Mouse (Mus musculus): ENCODE data around the gene Mob3c. TPM values are rescaled to one million over a fixed set of nuclear protein-coding genes. Genes with fewer than 3 reads are reported as not detected.

Mob3c gene
- polyA plus RNA-seq (2012; rRNA removed; ENCODE audit: low replicate concordance) = 25.1 and 41.8 TPM in 2 replicates

DNA sequence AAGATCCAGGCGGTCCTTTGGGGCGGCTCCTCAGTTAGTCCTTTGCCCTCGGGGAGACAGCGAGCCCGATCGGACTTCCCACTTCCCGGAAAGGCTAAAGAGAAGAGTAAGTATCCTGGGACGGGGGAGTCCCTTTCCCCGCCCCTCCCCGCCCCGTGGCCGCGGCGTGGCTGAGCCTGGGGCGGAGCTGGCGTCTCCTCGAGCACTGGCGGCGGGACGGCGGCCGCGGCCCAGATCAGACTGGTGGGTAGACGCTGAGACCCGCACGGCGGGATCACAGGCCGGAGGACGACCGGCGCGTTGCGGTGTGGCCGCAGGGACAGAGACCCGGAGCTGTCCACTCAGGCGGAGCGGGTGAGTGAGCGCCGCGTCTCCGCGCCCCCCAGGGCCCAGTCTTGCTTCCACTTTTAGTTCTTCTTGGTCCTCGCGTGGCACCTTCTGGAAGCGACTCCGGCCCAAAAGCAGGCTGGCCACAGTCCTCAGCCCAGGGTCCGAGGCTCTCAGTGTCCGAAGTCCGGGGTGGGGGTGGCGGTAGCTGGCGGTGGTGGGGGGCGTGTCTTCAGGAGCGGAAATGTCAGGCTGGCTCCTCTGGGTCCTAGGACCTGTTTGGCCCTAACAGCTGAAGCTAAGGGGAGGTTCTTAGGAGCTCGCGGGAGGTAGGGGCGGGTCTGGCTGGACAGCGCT, at the start of gene Mob3c:
Mob3c (plus strand) TSS at position 205 of the 684 bp plus-strand sequence.

DNA sequence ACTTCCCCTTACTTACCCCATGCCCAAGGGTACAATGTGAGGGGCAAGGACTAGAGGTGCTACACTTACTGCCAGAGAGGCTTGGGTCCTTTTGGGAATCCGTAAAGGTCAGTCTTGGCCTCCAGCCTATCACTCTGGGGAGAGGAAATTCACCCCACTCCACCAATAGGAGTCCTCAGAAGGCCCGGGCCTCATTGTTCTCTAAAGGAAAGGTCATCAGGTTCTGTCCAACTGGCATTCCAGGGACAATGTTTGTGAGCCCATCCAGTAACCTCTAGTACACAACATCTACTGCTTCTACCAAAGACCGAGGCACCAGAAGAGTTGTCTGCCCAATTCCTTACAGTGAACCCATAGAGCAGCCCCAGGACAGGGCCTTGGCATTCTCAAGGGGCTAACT, 47.0 kb upstream of the Mob3c start, which contains the start of gene Tex38:
Tex38 (minus strand) TSS at position 101 of the 400 bp plus-strand sequence.

DNA sequence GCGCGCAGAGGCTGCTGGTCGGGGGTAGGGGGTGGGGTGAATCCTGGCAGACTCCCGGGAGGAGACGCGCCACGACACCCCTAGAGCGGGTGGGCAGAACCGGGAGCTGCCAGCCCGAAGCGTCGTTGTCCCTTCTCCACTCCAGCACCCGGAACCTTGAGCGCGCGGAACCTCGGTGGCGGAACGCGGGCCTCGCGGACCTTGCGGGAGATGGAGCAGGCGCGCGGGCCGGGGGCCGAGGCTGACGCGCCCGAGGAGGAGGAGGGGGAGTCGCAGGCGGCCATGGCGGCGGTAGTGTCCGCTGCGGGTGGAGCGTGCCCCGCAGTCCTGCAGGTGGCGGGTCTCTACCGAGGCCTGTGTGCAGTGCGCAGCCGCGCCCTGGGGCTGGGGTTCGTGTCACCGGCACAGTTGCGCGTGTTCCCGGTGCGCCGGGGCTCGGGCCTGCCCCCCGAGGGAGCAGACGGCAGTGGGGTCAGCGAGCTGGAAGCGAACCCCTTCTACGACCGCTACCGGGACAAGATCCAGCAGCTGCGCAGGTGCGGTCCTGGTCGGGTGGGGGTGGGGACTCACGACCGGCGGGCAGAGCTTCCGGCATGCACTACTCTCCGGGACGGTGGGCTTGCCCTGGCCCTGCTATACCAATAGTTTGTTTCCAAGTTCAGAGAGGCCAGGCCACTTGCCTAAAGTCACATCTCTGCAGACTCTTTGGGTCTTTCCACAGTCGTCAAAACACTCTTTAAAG, 43.0 kb upstream of the Mob3c start, which contains the start of gene Atpaf1:
Atpaf1 (plus strand) TSS at position 44 of the 742 bp plus-strand sequence.

DNA sequence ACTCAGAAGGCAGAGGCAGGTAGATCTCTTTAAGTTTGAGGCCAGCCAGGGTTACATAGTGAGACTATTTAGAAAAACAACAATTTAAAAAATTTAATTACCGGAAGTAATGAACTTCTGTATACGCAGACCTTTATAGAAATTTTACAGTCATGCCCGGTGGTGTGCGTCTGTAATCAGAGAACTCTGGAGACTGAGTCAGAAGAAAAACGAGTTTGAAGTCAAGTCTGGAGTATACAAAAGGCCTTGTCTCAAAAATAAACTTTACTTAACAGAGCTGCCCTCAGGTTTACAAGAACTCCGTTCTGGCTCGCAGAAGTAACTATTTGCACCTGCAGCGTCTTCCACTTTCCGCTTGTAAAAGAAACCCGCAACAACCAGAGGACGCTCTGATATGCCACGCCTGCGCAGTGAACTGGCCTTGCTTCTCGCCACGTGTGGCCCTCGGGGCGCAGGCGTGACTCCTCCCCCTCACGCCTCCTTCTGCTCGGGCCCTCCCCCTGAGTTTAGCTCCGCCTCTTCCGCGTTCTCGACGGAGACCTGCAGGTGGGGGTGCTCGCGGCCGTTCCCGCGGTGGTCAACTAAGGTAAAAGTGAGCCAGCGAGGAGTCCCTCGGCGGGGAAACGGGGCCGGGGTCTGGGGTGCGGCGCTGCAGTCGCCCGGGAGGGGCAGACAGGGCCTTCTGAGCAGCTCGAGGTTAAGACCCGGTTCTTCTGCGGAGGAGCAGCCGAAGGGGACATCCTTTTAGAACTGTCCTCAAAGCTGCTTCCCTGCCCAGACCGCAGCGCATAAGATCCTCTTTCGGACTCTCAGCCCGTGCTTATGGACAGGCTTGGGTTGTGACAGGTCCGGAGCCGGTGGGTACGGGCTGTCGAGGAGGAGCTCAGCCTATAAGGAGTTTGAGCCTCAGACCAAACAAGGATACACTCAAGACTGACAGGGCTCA, 11.1 kb downstream of the Mob3c start, which contains the start of gene Mknk1:
Mknk1 (plus strand) TSS at position 503 of the 946 bp plus-strand sequence.

DNA sequence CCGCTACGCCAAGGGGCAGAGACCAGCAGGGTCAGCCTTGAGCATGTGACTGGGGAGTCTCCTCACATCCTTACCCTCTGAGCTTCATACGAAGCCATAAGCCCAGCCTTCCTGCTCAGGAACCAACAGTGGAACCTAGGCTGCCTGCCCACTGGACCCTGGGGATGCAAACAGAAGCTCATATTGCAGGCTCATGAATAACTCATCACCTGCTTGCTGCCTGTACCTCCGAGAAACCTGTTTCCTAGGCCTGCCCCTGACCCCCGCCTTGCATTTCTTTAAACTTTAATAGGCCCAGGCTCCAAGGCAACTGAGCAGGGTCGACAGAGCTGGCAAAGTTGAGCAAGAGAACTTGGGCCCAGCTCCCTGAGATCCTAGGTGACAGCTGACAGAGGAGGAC, 56.1 kb downstream of the Mob3c start, which contains the start of gene Kncn:
Kncn (plus strand) TSS at position 379 of the 400 bp plus-strand sequence.

Other genes with a start within 250 kb of the Mob3c start
- gene Cyp4a32, start 227.1 kb upstream of the Mob3c start, polyA plus RNA-seq (2012; rRNA removed; ENCODE audit: low replicate concordance) = 2.3 TPM in 1 of 2 replicates, not detected in the other
- 65.1 and 231 TPM in 2 replicates for gene Cyp4b1, start 180.4 kb upstream of the Mob3c start, polyA plus RNA-seq (2012; rRNA removed; ENCODE audit: low replicate concordance)
- gene Efcab14, start 90.3 kb upstream of the Mob3c start, polyA plus RNA-seq (2012; rRNA removed; ENCODE audit: low replicate concordance) = 23.3 and 25.3 TPM in 2 replicates
- gene Tex38, start 47.1 kb upstream of the Mob3c start, polyA plus RNA-seq (2012; rRNA removed; ENCODE audit: low replicate concordance) = 0.33 and 0.54 TPM in 2 replicates
- gene Atpaf1, start 43.3 kb upstream of the Mob3c start, polyA plus RNA-seq (2012; rRNA removed; ENCODE audit: low replicate concordance) = 31.6 and 61.4 TPM in 2 replicates
- 23.3 and 30.5 TPM in 2 replicates for gene Mknk1, start 11.1 kb downstream of the Mob3c start, polyA plus RNA-seq (2012; rRNA removed; ENCODE audit: low replicate concordance)
- gene Kncn, start 56.3 kb downstream of the Mob3c start, polyA plus RNA-seq (2012; rRNA removed; ENCODE audit: low replicate concordance) = not detected in 2 replicates
- not detected in 2 replicates for gene 6430628N08Rik, start 62.6 kb downstream of the Mob3c start, polyA plus RNA-seq (2012; rRNA removed; ENCODE audit: low replicate concordance)
- gene Dmbx1, start 111.8 kb downstream of the Mob3c start, polyA plus RNA-seq (2012; rRNA removed; ENCODE audit: low replicate concordance) = not detected in 2 replicates
- 63.8 and 137 TPM in 2 replicates for gene Faah, start 189.8 kb downstream of the Mob3c start, polyA plus RNA-seq (2012; rRNA removed; ENCODE audit: low replicate concordance)
- gene Nsun4, start 225.8 kb downstream of the Mob3c start, polyA plus RNA-seq (2012; rRNA removed; ENCODE audit: low replicate concordance) = 4.7 and 5.1 TPM in 2 replicates
- gene Uqcrh, start 247.0 kb downstream of the Mob3c start, polyA plus RNA-seq (2012; rRNA removed; ENCODE audit: low replicate concordance) = 57.7 and 72.0 TPM in 2 replicates
- 71.8 and 77.1 TPM in 2 replicates for gene Lrrc41, start 247.2 kb downstream of the Mob3c start, polyA plus RNA-seq (2012; rRNA removed; ENCODE audit: low replicate concordance)